26 mouse cellular contexts compared by ENCODE assay signal in genomic region chr4:40351090-40351489, GRCm38 (mm10).
"Had no signal": no experiment of that assay in that cellular context is flagged by ENCODE, and none has a peak within 500 bp of the region (broad histone marks: within the 10 kb centered on the region; RNA-seq: fewer than 3 reads in every experiment).

No protein-coding gene starts in this region.

- H3K4me3 ChIP-seq: gastrocnemius, adult 2 months; heart, embryonic 10.5 days; heart, embryonic 12.5 days; hindbrain, embryonic 10.5 days; hindbrain, embryonic 12.5 days; layer of hippocampus, adult 2 months; limb, embryonic 10.5 days; limb, embryonic 12.5 days; liver, embryonic 13.5 days; liver, embryonic 15.5 days had no signal

- DNase-seq: gastrocnemius, adult 2 months; gastrocnemius, postnatal 10 days; gastrocnemius, postnatal 25 days; heart, adult 18-20 months; heart, postnatal 10 days; heart, postnatal 4 days; kidney, adult 18-20 months; kidney, adult 8-10 months; kidney, postnatal 10 days; kidney, postnatal 25 days; kidney, postnatal 4 days; liver; liver, embryonic 13.5 days had no signal

- H3K9ac ChIP-seq: heart, embryonic 12.5 days; hindbrain, embryonic 12.5 days; hindbrain, embryonic 14.5 days; limb, embryonic 12.5 days; liver, embryonic 13.5 days; liver, embryonic 15.5 days had no signal

- H3K27me3 ChIP-seq: hindbrain, embryonic 12.5 days; limb, embryonic 12.5 days; liver, embryonic 13.5 days; liver, embryonic 15.5 days had no signal

- H3K4me2 ChIP-seq: heart, embryonic 12.5 days; hindbrain, embryonic 12.5 days; hindbrain, embryonic 14.5 days; limb, embryonic 12.5 days; liver, embryonic 11.5 days; liver, embryonic 13.5 days; liver, embryonic 15.5 days had no signal

- H3K4me1 ChIP-seq: heart, embryonic 10.5 days; heart, embryonic 12.5 days; hindbrain, embryonic 10.5 days; hindbrain, embryonic 12.5 days; limb, embryonic 10.5 days; liver, embryonic 13.5 days; liver, embryonic 15.5 days had no signal

- H3K9me3 ChIP-seq: heart, embryonic 10.5 days; heart, embryonic 12.5 days; hindbrain, embryonic 10.5 days; hindbrain, embryonic 12.5 days; limb, embryonic 10.5 days; limb, embryonic 12.5 days; liver, embryonic 13.5 days; liver, embryonic 15.5 days had no signal

- H3K36me3 ChIP-seq: heart, embryonic 10.5 days; heart, embryonic 12.5 days; hindbrain, embryonic 10.5 days; hindbrain, embryonic 12.5 days; limb, embryonic 10.5 days; limb, embryonic 12.5 days; liver, embryonic 13.5 days; liver, embryonic 15.5 days had no signal

- H3K27ac ChIP-seq: gastrocnemius, adult 2 months; heart, embryonic 10.5 days; hindbrain, embryonic 10.5 days; hindbrain, embryonic 12.5 days; hindbrain, embryonic 14.5 days; layer of hippocampus, adult 2 months; limb, embryonic 10.5 days; limb, embryonic 12.5 days; liver, embryonic 13.5 days; liver, embryonic 15.5 days had no signal

- ATAC-seq: hindbrain, embryonic 16.5 days; inflammation-experienced regulatory T-cells, adult 6 months; intestine, postnatal 0 days had no signal
